Mouse (Mus musculus): ENCODE measurements around the gene Ppp4r1.

DNA sequence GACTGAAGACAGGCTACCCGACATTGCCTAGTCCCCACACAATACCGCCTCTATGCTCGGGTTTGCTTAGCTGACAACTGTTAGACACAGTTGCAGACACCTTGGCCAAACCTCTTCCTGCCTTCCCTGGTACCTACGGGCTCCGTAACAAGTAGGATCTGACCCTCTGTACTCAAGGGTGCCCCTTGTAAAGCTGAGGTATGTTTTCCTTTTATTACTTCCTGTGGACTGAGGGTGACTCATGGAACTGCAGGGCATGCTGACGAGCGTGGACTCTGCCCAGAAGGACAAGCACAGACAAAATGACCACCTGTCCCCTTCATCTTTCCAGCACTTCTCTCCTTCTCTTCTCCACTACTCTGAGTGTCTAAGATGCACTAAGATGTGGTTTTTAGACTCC lies 7.9 kb upstream of the Ppp4r1 start:
- no peak for TF ChIP-seq POLR2A (IDR thresholded peaks at IDR 0.05; ENCODE audit: borderline replicate concordance, extremely low read depth, low read depth, low read length)
- no peak for TF ChIP-seq CTCF (IDR thresholded peaks at IDR 0.05; ENCODE audit: insufficient read depth, low read length)

All from lung, adult 2 months (tissue).